Mouse (Mus musculus) liver, embryonic 16.5 days (tissue): Measurements from ENCODE around the gene Catip. TPM values are rescaled to one million over a fixed set of nuclear protein-coding genes. Genes with fewer than 3 reads are reported as not detected.

Source experiments
- ATAC-seq: fragments of 200-750 bp; cut with Nextera tagmentation; 2 replicates; pipeline ENCODE4 v1.8.0; 2017; ENCODE audit warnings: low read depth, mild to moderate bottlenecking, moderate number of reproducible peaks, moderate library complexity
- H3K27ac ChIP-seq: fragments of 300-500 bp; sonication (generic); 2 replicates; pipeline ENCODE4 v1.5.1; 2014; ENCODE audit warnings: mild to moderate bottlenecking, low read length
- H3K27me3 ChIP-seq: fragments of 300-500 bp; sonication (generic); 2 replicates; pipeline ENCODE4 v1.6.1; 2014; ENCODE audit warnings: low read depth, low read length, mixed read lengths; ENCODE audit not compliant: control insufficient read depth, insufficient read depth
- H3K36me3 ChIP-seq: fragments of 300-500 bp; sonication (generic); 2 replicates; pipeline ENCODE4 v1.6.1; 2014; ENCODE audit warnings: mild to moderate bottlenecking; ENCODE audit not compliant: control insufficient read depth, insufficient read depth
- H3K4me1 ChIP-seq: fragments of 300-500 bp; sonication (generic); 2 replicates; pipeline ENCODE4 v1.6.1; 2014; ENCODE audit warnings: low read depth, low read length, mixed read lengths; ENCODE audit not compliant: control insufficient read depth
- H3K4me2 ChIP-seq: fragments of 300-500 bp; sonication (generic); 2 replicates; pipeline ENCODE4 v1.6.1; 2014; ENCODE audit warnings: low read depth, low read length, mixed read lengths
- H3K4me3 ChIP-seq: fragments of 300-500 bp; sonication (generic); 2 replicates; pipeline ENCODE4 v1.5.1; 2014; ENCODE audit warnings: low read depth, mild to moderate bottlenecking, low read length
- H3K9ac ChIP-seq: fragments of 300-500 bp; sonication (generic); 2 replicates; pipeline ENCODE4 v1.6.1; 2014; ENCODE audit warnings: low read depth, low read length
- H3K9me3 ChIP-seq: fragments of 300-500 bp; sonication (generic); replicated peaks from 2 replicates; pipeline ENCODE4 v1.6.1; 2016; ENCODE audit warnings: low read length; ENCODE audit not compliant: control insufficient read depth
- WGBS: fragments of 180-500 bp; shearing (Covaris S2); extraction: QIAGEN DNeasy Blood & Tissue Kit; methylation state at CpG from one replicate; pipeline ENCODE4 v1.1.7; 2014; ENCODE audit not compliant: insufficient replicate concordance; 5-methylcytosine and 5-hydroxymethylcytosine counted together
- polyA plus RNA-seq: library from polyadenylated mRNA; unstranded; fragments of >200 nt; fragmentation: Nextera tagmentation; extraction: Ambion mirVana; gene quantifications from 2 replicates; pipeline ENCODE4 v1.2.1, GENCODE M21; 2015

Catip gene
- polyA plus RNA-seq, 1 experiment from 2014 or later, result 0.05 TPM

- ATAC-seq, result no peak
- Histone ChIP-seq H3K27ac (0 out of 2 replicates have a peak overlapping the region, but pooled peaks have one; percentile 19), H3K4me1 (peaks cover 29% of the 10 kb centered on the region), H3K36me3 (no peaks in the 10 kb centered on the region), H3K9me3 (no peaks in the 10 kb centered on the region), H3K4me3 (no peak overlapping the region), H3K27me3 (peaks cover 5% of the 10 kb centered on the region; the same call in 1 of the 2 replicates), H3K9ac (no peak overlapping the region), H3K4me2 (no peak overlapping the region)
- 23% methylated on average over 4 of the region's 4 CpGs for WGBS
Observed at GRCm38 (mm10) chr1:74331046-74331681, 30.7 kb upstream of the Catip start.

- Histone ChIP-seq H3K27ac (no peak overlapping the region), H3K4me3 (peak overlapping the region; percentile 60), H3K9ac (peak overlapping the region; percentile 59), H3K4me2 (peak overlapping the region; percentile 92), H3K36me3 (no peaks in the 10 kb centered on the region), H3K4me1 (peaks cover 29% of the 10 kb centered on the region), H3K27me3 (peaks cover 5% of the 10 kb centered on the region; the same call in 1 of the 2 replicates), H3K9me3 (no peaks in the 10 kb centered on the region)
- peak; percentile 93 for ATAC-seq
- under 1% methylated on average over 30 of the region's 36 CpGs for WGBS
Observed at GRCm38 (mm10) chr1:74332241-74332763, 29.6 kb upstream of the Catip start.

GRCm38 (mm10) chr1:74332930-74333329 is 29.0 kb upstream of the Catip start:
- peak overlapping the region; percentile 59 for H3K9ac ChIP-seq
- H3K36me3 ChIP-seq, result no peaks in the 10 kb centered on the region
- H3K9me3 ChIP-seq, result no peaks in the 10 kb centered on the region
- peaks cover 5% of the 10 kb centered on the region; the same call in 1 of the 2 replicates for H3K27me3 ChIP-seq
- H3K27ac ChIP-seq, result no peak overlapping the region
- WGBS, result 10% methylated on average over 9 of the region's 9 CpGs
- H3K4me2 ChIP-seq, result peak overlapping the region; percentile 92
- ATAC-seq, result no peak
- H3K4me3 ChIP-seq, result peak overlapping the region; percentile 60
- peaks cover 29% of the 10 kb centered on the region for H3K4me1 ChIP-seq

- H3K4me1 ChIP-seq, result peaks cover 29% of the 10 kb centered on the region
- H3K9me3 ChIP-seq, result no peaks in the 10 kb centered on the region
- 66% methylated on average over 3 of the region's 3 CpGs for WGBS
- ATAC-seq, result no peak
- no peaks in the 10 kb centered on the region for H3K36me3 ChIP-seq
- no peak overlapping the region for H3K27ac ChIP-seq
- no peak overlapping the region for H3K4me3 ChIP-seq
- H3K4me2 ChIP-seq, result no peak overlapping the region
- H3K9ac ChIP-seq, result no peak overlapping the region
- H3K27me3 ChIP-seq, result peaks cover 5% of the 10 kb centered on the region; the same call in 1 of the 2 replicates
Observed at GRCm38 (mm10) chr1:74334607-74335006, 27.3 kb upstream of the Catip start.

- WGBS, result 53% methylated on average over 4 of the region's 4 CpGs
- no peak for ATAC-seq
- no peak overlapping the region for H3K4me3 ChIP-seq
- no peak overlapping the region for H3K4me2 ChIP-seq
- H3K36me3 ChIP-seq, result no peaks in the 10 kb centered on the region
- H3K27me3 ChIP-seq, result peaks cover 5% of the 10 kb centered on the region; the same call in 1 of the 2 replicates
- no peak overlapping the region for H3K9ac ChIP-seq
- H3K9me3 ChIP-seq, result no peaks in the 10 kb centered on the region
- H3K27ac ChIP-seq, result no peak overlapping the region
- H3K4me1 ChIP-seq, result peaks cover 29% of the 10 kb centered on the region
Observed at GRCm38 (mm10) chr1:74335033-74335432, 26.9 kb upstream of the Catip start.

GRCm38 (mm10) chr1:74335436-74336170 is 26.3 kb upstream of the Catip start:
- H3K36me3 ChIP-seq, result no peaks in the 10 kb centered on the region
- no peak overlapping the region for H3K27ac ChIP-seq
- H3K9me3 ChIP-seq, result no peaks in the 10 kb centered on the region
- peaks cover 28% of the 10 kb centered on the region for H3K4me1 ChIP-seq
- WGBS, result 61% methylated on average over 6 of the region's 6 CpGs
- peaks cover 5% of the 10 kb centered on the region; the same call in 1 of the 2 replicates for H3K27me3 ChIP-seq
- no peak overlapping the region for H3K9ac ChIP-seq
- no peak overlapping the region for H3K4me2 ChIP-seq
- H3K4me3 ChIP-seq, result no peak overlapping the region
- ATAC-seq, result no peak

- Histone ChIP-seq H3K27me3 (peaks cover 5% of the 10 kb centered on the region; the same call in 1 of the 2 replicates), H3K9me3 (no peaks in the 10 kb centered on the region), H3K27ac (no peak overlapping the region), H3K4me1 (peaks cover 11% of the 10 kb centered on the region), H3K4me3 (no peak overlapping the region), H3K4me2 (no peak overlapping the region), H3K9ac (no peak overlapping the region), H3K36me3 (no peaks in the 10 kb centered on the region)
- 76% methylated on average over 3 of the region's 3 CpGs for WGBS
- ATAC-seq, result no peak
Observed at GRCm38 (mm10) chr1:74337241-74337771, 24.6 kb upstream of the Catip start.

GRCm38 (mm10) chr1:74338013-74338412 is 23.9 kb upstream of the Catip start:
- H3K4me3 ChIP-seq, result no peak overlapping the region
- peaks cover 4% of the 10 kb centered on the region; the same call in 1 of the 2 replicates for H3K27me3 ChIP-seq
- WGBS, result 66% methylated on average over 5 of the region's 5 CpGs
- H3K27ac ChIP-seq, result no peak overlapping the region
- peaks cover 4% of the 10 kb centered on the region for H3K4me1 ChIP-seq
- no peak for ATAC-seq
- no peak overlapping the region for H3K9ac ChIP-seq
- H3K9me3 ChIP-seq, result no peaks in the 10 kb centered on the region
- H3K4me2 ChIP-seq, result no peak overlapping the region
- no peaks in the 10 kb centered on the region for H3K36me3 ChIP-seq
